Mouse (Mus musculus): ENCODE data around the gene Mpped1. TPM values are rescaled to one million over a fixed set of nuclear protein-coding genes. Genes with fewer than 3 reads are reported as not detected.

The Mpped1 gene
- polyA plus RNA-seq, 1 experiment from 2014 or later: not detected

DNA sequence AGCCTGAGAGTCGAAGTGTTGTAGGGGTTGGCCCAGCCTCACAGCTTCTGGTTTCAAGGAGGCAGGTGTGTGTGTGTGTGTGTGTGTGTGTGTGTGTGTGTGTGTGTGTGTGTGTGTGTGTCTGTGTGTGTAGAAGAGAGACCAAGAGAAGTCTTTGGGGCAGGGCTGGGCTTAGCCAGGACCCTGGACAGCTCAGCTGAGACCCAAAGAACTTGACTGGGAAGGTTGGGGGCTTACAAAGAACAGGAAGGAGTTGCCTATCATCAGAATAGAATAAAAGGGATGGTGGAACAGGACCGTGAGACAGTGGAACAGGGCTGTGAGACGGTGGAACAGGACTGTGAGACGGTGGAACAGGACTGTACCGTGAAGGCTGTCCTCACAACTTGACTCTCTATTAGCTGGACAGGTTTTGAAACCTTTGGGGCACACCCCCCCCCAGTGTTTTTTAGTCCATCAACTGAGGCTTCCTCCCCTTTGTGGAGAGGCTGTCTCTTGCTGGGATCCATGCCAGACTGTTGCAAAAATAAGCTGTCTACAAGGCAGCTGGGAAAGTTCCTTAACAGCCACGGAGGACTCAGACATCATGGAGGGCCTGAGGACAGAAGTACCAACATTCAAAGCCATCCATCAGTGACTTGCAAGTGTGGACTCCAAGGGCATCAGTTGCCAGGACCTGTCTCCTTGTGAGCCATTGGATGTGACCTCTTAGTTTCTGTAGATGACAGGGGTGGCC lies 2.8 kb upstream of the Mpped1 start:
- 75% methylated on average over 6 of the region's 6 CpGs for WGBS (ENCODE audit: missing documents)
- no peaks in the 10 kb centered on the region for H3K36me3 ChIP-seq (ENCODE audit: inconsistent target)
- no peak overlapping the region for H3K4me3 ChIP-seq (ENCODE audit: inconsistent target)
- H3K27ac ChIP-seq: no peak overlapping the region
- no peaks in the 10 kb centered on the region for H3K79me2 ChIP-seq (ENCODE audit: inconsistent target)

DNA sequence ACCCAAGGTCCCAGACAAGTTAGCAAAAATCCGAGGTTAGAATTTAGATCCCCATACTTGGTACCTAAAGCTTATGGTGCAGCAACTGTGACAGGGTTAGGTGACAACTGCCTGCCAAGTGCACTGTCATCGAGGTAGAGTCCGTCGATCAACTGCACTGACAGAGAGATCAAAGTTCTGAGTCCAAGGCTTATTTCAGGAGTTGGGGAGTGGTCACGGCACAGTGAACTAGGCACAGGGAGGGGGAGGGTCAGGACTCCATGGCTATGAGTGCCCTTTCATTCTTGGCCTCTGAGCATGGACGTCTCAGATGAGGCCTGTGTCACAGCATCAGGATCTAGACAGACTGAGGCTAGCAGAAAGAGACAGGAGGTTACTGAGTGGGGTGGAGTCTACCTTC lies 1.8 kb upstream of the Mpped1 start:
- Histone ChIP-seq H3K36me3 (ENCODE audit: inconsistent target) (no peaks in the 10 kb centered on the region), H3K79me2 (ENCODE audit: inconsistent target) (no peaks in the 10 kb centered on the region), H3K27ac (no peak overlapping the region), H3K4me3 (ENCODE audit: inconsistent target) (no peak overlapping the region)
- 60% methylated on average over 6 of the region's 6 CpGs for WGBS (ENCODE audit: missing documents)

- no peaks in the 10 kb centered on the region for H3K36me3 ChIP-seq (ENCODE audit: inconsistent target)
- no peak overlapping the region for H3K4me3 ChIP-seq (ENCODE audit: inconsistent target)
- WGBS (ENCODE audit: missing documents): 9% methylated on average over 45 of the region's 92 CpGs
- H3K79me2 ChIP-seq (ENCODE audit: inconsistent target): no peaks in the 10 kb centered on the region
- no peak overlapping the region for H3K27ac ChIP-seq
Measured at GRCm38 (mm10) chr15:83779855-83780740, 831 bp downstream of the Mpped1 start.

DNA sequence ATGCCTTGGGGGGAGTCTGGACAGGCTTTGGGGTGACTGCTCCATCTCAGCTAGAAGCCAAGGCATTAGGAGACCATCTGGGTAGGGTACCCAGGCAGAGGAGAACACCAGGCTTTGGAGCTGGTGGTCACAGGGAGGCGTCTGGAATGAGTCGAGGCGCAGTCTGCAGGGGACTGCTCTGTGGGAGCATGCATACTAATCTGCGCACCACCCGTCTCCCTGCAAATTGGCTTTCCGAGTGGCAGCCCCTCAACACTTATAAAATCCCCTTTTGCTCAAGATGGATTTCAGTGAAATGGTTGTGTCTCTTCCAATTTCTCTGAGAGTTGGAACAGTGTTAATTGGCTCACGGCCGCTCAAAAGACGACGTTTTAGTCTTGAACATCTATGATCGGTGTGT lies 2.0 kb downstream of the Mpped1 start:
- Histone ChIP-seq H3K36me3 (ENCODE audit: inconsistent target) (no peaks in the 10 kb centered on the region), H3K4me3 (ENCODE audit: inconsistent target) (no peak overlapping the region), H3K27ac (no peak overlapping the region), H3K79me2 (ENCODE audit: inconsistent target) (no peaks in the 10 kb centered on the region)
- 90% methylated on average over 11 of the region's 11 CpGs for WGBS (ENCODE audit: missing documents)

DNA sequence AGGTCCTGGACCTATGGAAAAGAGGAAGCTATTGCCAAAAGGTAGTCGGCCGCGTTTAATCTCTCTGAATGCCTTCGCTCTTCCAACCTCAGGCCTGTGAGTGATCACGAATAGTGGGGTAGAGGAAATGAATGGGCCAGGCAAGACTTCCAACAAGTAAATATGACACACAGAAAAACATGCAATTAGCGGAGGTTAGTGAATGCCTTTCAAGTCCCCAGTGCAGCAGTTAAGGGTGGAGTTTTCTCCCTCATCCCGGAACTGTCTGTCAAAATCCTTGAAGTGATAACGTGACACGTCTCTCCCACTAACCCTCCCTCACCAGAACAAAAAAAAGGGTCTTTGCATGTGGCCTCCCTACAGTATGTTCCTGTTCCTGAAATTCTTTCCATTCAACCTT lies 3.0 kb downstream of the Mpped1 start:
- H3K27ac ChIP-seq: no peak overlapping the region
- H3K79me2 ChIP-seq (ENCODE audit: inconsistent target): no peaks in the 10 kb centered on the region
- no peaks in the 10 kb centered on the region for H3K36me3 ChIP-seq (ENCODE audit: inconsistent target)
- 67% methylated on average over 9 of the region's 9 CpGs for WGBS (ENCODE audit: missing documents)
- H3K4me3 ChIP-seq (ENCODE audit: inconsistent target): no peak overlapping the region

- WGBS (ENCODE audit: missing documents): 84% methylated on average over 9 of the region's 9 CpGs
- no peaks in the 10 kb centered on the region for H3K79me2 ChIP-seq (ENCODE audit: inconsistent target)
- H3K4me3 ChIP-seq (ENCODE audit: inconsistent target): no peak overlapping the region
- no peaks in the 10 kb centered on the region for H3K36me3 ChIP-seq (ENCODE audit: inconsistent target)
- no peak overlapping the region for H3K27ac ChIP-seq
Measured at GRCm38 (mm10) chr15:83784772-83785171, 5.5 kb downstream of the Mpped1 start.

GRCm38 (mm10) chr15:83789046-83789445 lies 9.8 kb downstream of the Mpped1 start:
- Histone ChIP-seq H3K79me2 (ENCODE audit: inconsistent target) (no peaks in the 10 kb centered on the region), H3K4me3 (ENCODE audit: inconsistent target) (no peak overlapping the region), H3K27ac (no peak overlapping the region), H3K36me3 (ENCODE audit: inconsistent target) (no peaks in the 10 kb centered on the region)
- WGBS (ENCODE audit: missing documents): 87% methylated on average over 8 of the region's 9 CpGs

DNA sequence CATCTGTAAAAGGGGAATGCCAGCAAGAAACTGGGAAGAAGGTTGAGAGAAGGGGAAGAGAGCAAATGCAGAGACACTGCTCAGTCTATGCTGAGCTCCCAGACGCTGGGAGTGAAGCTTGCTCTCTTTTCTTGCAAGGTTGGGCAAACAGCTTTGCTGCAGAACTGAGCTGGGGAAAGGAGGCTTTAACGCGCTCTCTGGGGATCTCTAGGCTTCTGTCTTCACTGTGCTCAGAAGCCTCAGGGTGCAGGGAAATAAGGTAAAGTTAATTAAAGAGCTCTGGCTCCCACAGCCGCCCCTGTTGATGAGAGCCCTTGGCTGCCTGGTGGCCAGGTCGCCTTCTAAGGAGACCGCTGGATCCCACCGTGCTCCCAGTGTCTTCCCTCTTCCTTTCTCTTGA lies 17.7 kb downstream of the Mpped1 start:
- no peak overlapping the region for H3K27ac ChIP-seq
- no peaks in the 10 kb centered on the region for H3K79me2 ChIP-seq (ENCODE audit: inconsistent target)
- WGBS (ENCODE audit: missing documents): 78% methylated on average over 6 of the region's 7 CpGs
- no peak overlapping the region for H3K4me3 ChIP-seq (ENCODE audit: inconsistent target)
- no peaks in the 10 kb centered on the region for H3K36me3 ChIP-seq (ENCODE audit: inconsistent target)

GRCm38 (mm10) chr15:83798964-83799363 lies 19.7 kb downstream of the Mpped1 start:
- no peak overlapping the region for H3K4me3 ChIP-seq (ENCODE audit: inconsistent target)
- H3K79me2 ChIP-seq (ENCODE audit: inconsistent target): no peaks in the 10 kb centered on the region
- H3K27ac ChIP-seq: no peak overlapping the region
- H3K36me3 ChIP-seq (ENCODE audit: inconsistent target): no peaks in the 10 kb centered on the region
- 86% methylated on average over 11 of the region's 11 CpGs for WGBS (ENCODE audit: missing documents)

- no peaks in the 10 kb centered on the region for H3K36me3 ChIP-seq (ENCODE audit: inconsistent target)
- H3K4me3 ChIP-seq (ENCODE audit: inconsistent target): no peak overlapping the region
- WGBS (ENCODE audit: missing documents): 76% methylated on average over 5 of the region's 5 CpGs
- H3K27ac ChIP-seq: no peak overlapping the region
- no peaks in the 10 kb centered on the region for H3K79me2 ChIP-seq (ENCODE audit: inconsistent target)
Measured at GRCm38 (mm10) chr15:83801011-83801410, 21.7 kb downstream of the Mpped1 start.

DNA sequence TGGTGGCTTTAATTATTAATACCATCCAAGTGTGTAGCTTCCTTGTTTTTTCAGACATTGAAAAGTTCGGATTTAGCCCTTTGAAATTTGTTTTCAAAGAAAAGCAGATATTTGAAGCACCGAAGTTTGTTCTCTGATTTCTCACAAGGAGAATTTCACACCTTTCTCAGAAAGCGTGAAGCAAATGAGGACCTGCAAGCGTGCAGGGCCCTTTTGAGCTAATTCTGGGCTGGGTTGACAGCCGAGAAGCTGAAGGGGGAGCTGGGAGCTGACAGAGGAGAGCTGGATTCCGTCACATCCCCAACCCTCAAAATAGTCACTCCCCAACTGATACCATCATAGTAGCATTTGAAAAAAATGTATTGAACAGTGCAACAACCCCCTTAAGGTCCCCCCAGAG lies 34.8 kb downstream of the Mpped1 start:
- no peaks in the 10 kb centered on the region for H3K79me2 ChIP-seq (ENCODE audit: inconsistent target)
- H3K27ac ChIP-seq: no peak overlapping the region
- no peaks in the 10 kb centered on the region for H3K36me3 ChIP-seq (ENCODE audit: inconsistent target)
- WGBS (ENCODE audit: missing documents): 82% methylated on average over 6 of the region's 6 CpGs
- no peak overlapping the region for H3K4me3 ChIP-seq (ENCODE audit: inconsistent target)

DNA sequence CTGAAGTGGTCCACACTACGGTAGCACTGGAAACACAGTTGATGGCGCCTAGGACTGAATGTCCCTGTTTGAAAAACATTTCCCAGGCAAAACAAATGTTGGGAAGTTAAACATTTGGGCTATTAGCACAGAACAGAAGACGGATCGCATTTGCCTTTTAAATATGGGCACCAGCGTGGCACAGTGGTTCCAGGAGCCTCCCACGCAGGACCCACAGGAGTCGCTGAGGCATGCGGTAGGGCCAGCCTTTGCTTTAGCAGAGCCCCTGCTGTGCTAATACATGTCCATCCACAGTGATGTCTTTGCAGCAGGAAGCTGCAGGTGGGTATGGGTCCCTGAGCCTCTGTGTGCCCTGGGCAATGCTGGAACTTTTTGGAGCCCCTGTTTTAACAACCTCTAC lies 48.7 kb downstream of the Mpped1 start:
- Histone ChIP-seq H3K36me3 (ENCODE audit: inconsistent target) (no peaks in the 10 kb centered on the region), H3K79me2 (ENCODE audit: inconsistent target) (no peaks in the 10 kb centered on the region), H3K4me3 (ENCODE audit: inconsistent target) (no peak overlapping the region), H3K27ac (no peak overlapping the region)
- 84% methylated on average over 8 of the region's 8 CpGs for WGBS (ENCODE audit: missing documents)

DNA sequence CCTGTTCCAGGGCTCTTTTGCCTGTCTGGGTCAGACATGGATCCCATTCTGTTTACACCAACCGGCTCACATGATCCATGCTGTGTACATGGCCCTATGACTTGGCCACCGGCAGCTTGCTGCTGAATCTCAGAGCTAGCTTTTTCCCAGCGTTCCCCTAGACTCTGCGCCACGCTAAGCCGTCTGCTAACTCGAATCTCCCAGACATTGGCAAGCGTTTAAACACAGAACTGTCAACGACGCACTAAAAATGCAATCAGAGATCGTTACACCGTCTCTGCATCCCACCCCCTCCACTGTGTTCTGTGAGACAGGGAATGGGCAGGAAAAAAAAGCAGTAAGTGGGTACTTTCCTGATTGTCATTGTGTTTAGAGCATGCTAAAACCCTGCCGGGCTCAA lies 50.0 kb downstream of the Mpped1 start:
- 78% methylated on average over 13 of the region's 13 CpGs for WGBS (ENCODE audit: missing documents)
- H3K4me3 ChIP-seq (ENCODE audit: inconsistent target): no peak overlapping the region
- H3K36me3 ChIP-seq (ENCODE audit: inconsistent target): no peaks in the 10 kb centered on the region
- H3K27ac ChIP-seq: no peak overlapping the region
- H3K79me2 ChIP-seq (ENCODE audit: inconsistent target): no peaks in the 10 kb centered on the region

GRCm38 (mm10) chr15:83832265-83832664 lies 53.0 kb downstream of the Mpped1 start:
- no peak overlapping the region for H3K27ac ChIP-seq
- no peaks in the 10 kb centered on the region for H3K36me3 ChIP-seq (ENCODE audit: inconsistent target)
- no peak overlapping the region for H3K4me3 ChIP-seq (ENCODE audit: inconsistent target)
- 76% methylated on average over 6 of the region's 6 CpGs for WGBS (ENCODE audit: missing documents)
- no peaks in the 10 kb centered on the region for H3K79me2 ChIP-seq (ENCODE audit: inconsistent target)

DNA sequence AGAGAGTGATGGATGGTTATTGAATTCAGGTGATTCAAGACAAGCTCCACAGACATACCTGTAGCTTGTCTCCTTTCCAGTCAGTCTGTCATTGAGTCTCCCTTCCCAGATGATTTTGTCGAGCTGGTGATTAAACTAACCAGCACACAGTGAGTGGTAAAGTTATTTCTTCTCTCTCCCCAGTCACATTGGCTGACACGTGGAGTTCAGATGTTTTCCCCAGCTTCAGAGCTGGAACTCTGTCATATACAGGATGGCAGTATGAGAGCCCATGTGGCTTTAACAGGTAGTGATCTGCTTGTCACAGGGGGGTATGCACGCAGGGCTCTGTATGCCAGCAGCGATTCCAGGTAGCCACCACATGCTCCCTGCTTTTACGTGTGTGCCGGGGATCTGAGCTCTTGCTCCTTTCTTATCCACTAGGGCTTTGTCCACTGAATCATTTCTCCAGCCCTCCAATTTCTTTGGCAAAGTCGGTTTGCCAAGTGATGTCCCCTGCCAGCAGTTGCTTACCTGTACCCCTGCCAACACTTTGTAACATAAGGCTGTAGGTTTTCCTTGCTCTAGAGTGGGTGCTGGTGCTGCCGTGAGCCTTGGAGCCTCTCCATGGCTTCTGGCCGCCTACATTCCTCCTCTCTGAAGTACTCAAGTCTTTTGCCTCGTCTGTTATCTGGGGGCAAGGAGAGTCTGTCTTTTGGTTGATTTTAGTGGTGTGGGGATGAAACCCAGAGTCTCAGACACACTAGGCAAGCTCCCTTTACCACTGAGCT lies 61.9 kb downstream of the Mpped1 start:
- H3K4me3 ChIP-seq (ENCODE audit: inconsistent target): no peak overlapping the region
- WGBS (ENCODE audit: missing documents): 70% methylated on average over 10 of the region's 10 CpGs

More for the DNA sequence above, 61.9 kb downstream of the Mpped1 start:
- H3K79me2 ChIP-seq (ENCODE audit: inconsistent target): no peaks in the 10 kb centered on the region
- no peaks in the 10 kb centered on the region for H3K36me3 ChIP-seq (ENCODE audit: inconsistent target)
- H3K27ac ChIP-seq: no peak overlapping the region
